Mouse (Mus musculus): Measurements from ENCODE around the gene Tubb5. TPM values are rescaled to one million over a fixed set of nuclear protein-coding genes. Genes with fewer than 3 reads are reported as not detected.
A peak's percentile ranks its signal among the peaks of the same experiment; 100 is the strongest.

Gene Tubb5
- polyA plus RNA-seq, 1 experiment from 2014 or later = 391 TPM

GRCm38 (mm10) chr17:35795099-35795498, 43.0 kb downstream of the Tubb5 start:
- H3K27ac ChIP-seq (replicated peaks) = peak overlapping the region; percentile 9; the same call in 1 of the 2 replicates
- ATAC-seq (ENCODE audit: insufficient read depth) = peak; percentile 66

GRCm38 (mm10) chr17:35792837-35793236, 45.3 kb downstream of the Tubb5 start:
- peaks cover 21% of the 10 kb centered on the region for H3K4me1 ChIP-seq (replicated peaks)
- no peaks in the 10 kb centered on the region for H3K36me3 ChIP-seq (replicated peaks)
- H3K27me3 ChIP-seq = no peaks in the 10 kb centered on the region
- H3K9me3 ChIP-seq (replicated peaks) = no peaks in the 10 kb centered on the region
- H3K4me2 ChIP-seq = no peak overlapping the region
- ATAC-seq (ENCODE audit: insufficient read depth) = no peak
- 0 out of 2 replicates have a peak overlapping the region, but pooled peaks have one; percentile 6 for H3K27ac ChIP-seq (replicated peaks)
- H3K4me3 ChIP-seq (replicated peaks) = no peak overlapping the region
- H3K9ac ChIP-seq = no peak overlapping the region
- 50% methylated on average over 2 of the region's 2 CpGs for WGBS (ENCODE audit: insufficient replicate concordance)

More at GRCm38 (mm10) chr17:35795099-35795498, 43.0 kb downstream of the Tubb5 start:
- WGBS (ENCODE audit: insufficient replicate concordance) = 20% methylated on average over 2 of the region's 2 CpGs
- Histone ChIP-seq H3K9me3 (replicated peaks) (no peaks in the 10 kb centered on the region), H3K4me3 (replicated peaks) (no peak overlapping the region), H3K4me2 (no peak overlapping the region), H3K27me3 (no peaks in the 10 kb centered on the region), H3K9ac (no peak overlapping the region), H3K4me1 (replicated peaks) (peaks cover 21% of the 10 kb centered on the region), H3K36me3 (replicated peaks) (no peaks in the 10 kb centered on the region)

- WGBS (ENCODE audit: insufficient replicate concordance) = 71% methylated on average over 4 of the region's 4 CpGs
These were observed 47.2 kb downstream of the Tubb5 start for GRCm38 (mm10) chr17:35790933-35791332.

GRCm38 (mm10) chr17:35788025-35788424, 50.1 kb downstream of the Tubb5 start:
- H3K27me3 ChIP-seq = no peaks in the 10 kb centered on the region
- H3K27ac ChIP-seq (replicated peaks) = no peak overlapping the region
- no peak overlapping the region for H3K4me3 ChIP-seq (replicated peaks)
- WGBS (ENCODE audit: insufficient replicate concordance) = 37% methylated on average over 3 of the region's 3 CpGs
- H3K4me1 ChIP-seq (replicated peaks) = peaks cover 33% of the 10 kb centered on the region
- no peaks in the 10 kb centered on the region for H3K9me3 ChIP-seq (replicated peaks)
- ATAC-seq (ENCODE audit: insufficient read depth) = no peak
- H3K9ac ChIP-seq = no peak overlapping the region
- no peaks in the 10 kb centered on the region for H3K36me3 ChIP-seq (replicated peaks)
- H3K4me2 ChIP-seq = no peak overlapping the region

More at GRCm38 (mm10) chr17:35790933-35791332, 47.2 kb downstream of the Tubb5 start:
- Histone ChIP-seq H3K4me2 (no peak overlapping the region), H3K36me3 (replicated peaks) (no peaks in the 10 kb centered on the region), H3K9ac (no peak overlapping the region), H3K27ac (replicated peaks) (no peak overlapping the region), H3K27me3 (no peaks in the 10 kb centered on the region), H3K4me1 (replicated peaks) (peaks cover 21% of the 10 kb centered on the region), H3K9me3 (replicated peaks) (no peaks in the 10 kb centered on the region), H3K4me3 (replicated peaks) (no peak overlapping the region)
- no peak for ATAC-seq (ENCODE audit: insufficient read depth)

GRCm38 (mm10) chr17:35787493-35787892, 50.6 kb downstream of the Tubb5 start:
- Histone ChIP-seq H3K27ac (replicated peaks) (no peak overlapping the region), H3K4me2 (no peak overlapping the region), H3K9ac (no peak overlapping the region), H3K9me3 (replicated peaks) (no peaks in the 10 kb centered on the region), H3K36me3 (replicated peaks) (no peaks in the 10 kb centered on the region), H3K4me3 (replicated peaks) (no peak overlapping the region), H3K4me1 (replicated peaks) (peaks cover 34% of the 10 kb centered on the region), H3K27me3 (no peaks in the 10 kb centered on the region)
- no peak for ATAC-seq (ENCODE audit: insufficient read depth)

- Histone ChIP-seq H3K27me3 (no peaks in the 10 kb centered on the region; the same call in 1 of the 2 replicates), H3K4me1 (replicated peaks) (peaks cover 38% of the 10 kb centered on the region), H3K4me2 (no peak overlapping the region), H3K9ac (no peak overlapping the region), H3K9me3 (replicated peaks) (no peaks in the 10 kb centered on the region), H3K36me3 (replicated peaks) (no peaks in the 10 kb centered on the region), H3K27ac (replicated peaks) (no peak overlapping the region), H3K4me3 (replicated peaks) (no peak overlapping the region)
- 46% methylated on average over 4 of the region's 4 CpGs for WGBS (ENCODE audit: insufficient replicate concordance)
- no peak for ATAC-seq (ENCODE audit: insufficient read depth)
These were observed 53.0 kb downstream of the Tubb5 start for GRCm38 (mm10) chr17:35785140-35785539.

- peak; percentile 69 for ATAC-seq (ENCODE audit: insufficient read depth)
- H3K9ac ChIP-seq = no peak overlapping the region
- no peak overlapping the region for H3K4me3 ChIP-seq (replicated peaks)
- H3K36me3 ChIP-seq (replicated peaks) = no peaks in the 10 kb centered on the region
- 42% methylated on average over 6 of the region's 6 CpGs for WGBS (ENCODE audit: insufficient replicate concordance)
- H3K4me1 ChIP-seq (replicated peaks) = peaks cover 43% of the 10 kb centered on the region
- no peak overlapping the region; the same call in 1 of the 2 replicates for H3K27ac ChIP-seq (replicated peaks)
- no peaks in the 10 kb centered on the region; the same call in 1 of the 2 replicates for H3K27me3 ChIP-seq
- no peaks in the 10 kb centered on the region for H3K9me3 ChIP-seq (replicated peaks)
- H3K4me2 ChIP-seq = no peak overlapping the region
These were observed 54.2 kb downstream of the Tubb5 start for GRCm38 (mm10) chr17:35783944-35784343.

Small RNAs within 50 kb of the gene (microRNA-seq; reads per million reads assigned to microRNA genes)
- 2.3 reads per million for gene Gm28033

Other genes with a start within 250 kb of the Tubb5 start
- not detected in 2 replicates for gene Sfta2, start 236.8 kb downstream of the Tubb5 start, polyA plus RNA-seq (2015; fragmentation: Nextera tagmentation; extraction: Ambion mirVana)
- not detected in 2 replicates for gene Gm9573, start 211.7 kb downstream of the Tubb5 start, polyA plus RNA-seq (2015; fragmentation: Nextera tagmentation; extraction: Ambion mirVana)
- gene Mucl3, start 194.6 kb downstream of the Tubb5 start, polyA plus RNA-seq (2015; fragmentation: Nextera tagmentation; extraction: Ambion mirVana) = 0.03 and 0.05 TPM in 2 replicates
- 6.1 and 6.5 TPM in 2 replicates for gene Vars2, start 170.7 kb downstream of the Tubb5 start, polyA plus RNA-seq (2015; fragmentation: Nextera tagmentation; extraction: Ambion mirVana)
- gene Gtf2h4, start 164.6 kb downstream of the Tubb5 start, polyA plus RNA-seq (2015; fragmentation: Nextera tagmentation; extraction: Ambion mirVana) = 21.7 and 25.5 TPM in 2 replicates
- gene Ddr1, start 133.7 kb downstream of the Tubb5 start, polyA plus RNA-seq (2015; fragmentation: Nextera tagmentation; extraction: Ambion mirVana) = 2.6 and 3.4 TPM in 2 replicates
- 22.9 and 23.7 TPM in 2 replicates for gene Ier3, start 16.6 kb downstream of the Tubb5 start, polyA plus RNA-seq (2015; fragmentation: Nextera tagmentation; extraction: Ambion mirVana)
- gene Flot1, start 15.1 kb downstream of the Tubb5 start, polyA plus RNA-seq (2015; fragmentation: Nextera tagmentation; extraction: Ambion mirVana) = 33.7 and 42.4 TPM in 2 replicates
- gene Mdc1, start 3.2 kb upstream of the Tubb5 start, polyA plus RNA-seq (2015; fragmentation: Nextera tagmentation; extraction: Ambion mirVana) = 8.5 and 9.1 TPM in 2 replicates
- gene Nrm, start 23.0 kb upstream of the Tubb5 start, polyA plus RNA-seq (2015; fragmentation: Nextera tagmentation; extraction: Ambion mirVana) = 22.0 and 22.5 TPM in 2 replicates
- 12.4 and 12.8 TPM in 2 replicates for gene Ppp1r18, start 27.3 kb upstream of the Tubb5 start, polyA plus RNA-seq (2015; fragmentation: Nextera tagmentation; extraction: Ambion mirVana)
- 31.1 and 37.0 TPM in 2 replicates for gene Dhx16, start 41.5 kb upstream of the Tubb5 start, polyA plus RNA-seq (2015; fragmentation: Nextera tagmentation; extraction: Ambion mirVana)
- gene 2310061I04Rik, start 59.1 kb upstream of the Tubb5 start, polyA plus RNA-seq (2015; fragmentation: Nextera tagmentation; extraction: Ambion mirVana) = 8.5 and 9.7 TPM in 2 replicates
- gene Atat1, start 71.8 kb upstream of the Tubb5 start, polyA plus RNA-seq (2015; fragmentation: Nextera tagmentation; extraction: Ambion mirVana) = 7.3 and 8.0 TPM in 2 replicates
- 68.7 and 71.1 TPM in 2 replicates for gene Mrps18b, start 78.1 kb upstream of the Tubb5 start, polyA plus RNA-seq (2015; fragmentation: Nextera tagmentation; extraction: Ambion mirVana)
- gene Ppp1r10, start 78.1 kb upstream of the Tubb5 start, polyA plus RNA-seq (2015; fragmentation: Nextera tagmentation; extraction: Ambion mirVana) = 20.9 and 22.3 TPM in 2 replicates
- 37.4 and 47.0 TPM in 2 replicates for gene Abcf1, start 131.5 kb upstream of the Tubb5 start, polyA plus RNA-seq (2015; fragmentation: Nextera tagmentation; extraction: Ambion mirVana)
- gene Gnl1, start 141.5 kb upstream of the Tubb5 start, polyA plus RNA-seq (2015; fragmentation: Nextera tagmentation; extraction: Ambion mirVana) = 9.3 and 10.8 TPM in 2 replicates
- gene Prr3, start 141.9 kb upstream of the Tubb5 start, polyA plus RNA-seq (2015; fragmentation: Nextera tagmentation; extraction: Ambion mirVana) = 5.5 and 6.8 TPM in 2 replicates
- gene H2-T24, start 182.3 kb upstream of the Tubb5 start, polyA plus RNA-seq (2015; fragmentation: Nextera tagmentation; extraction: Ambion mirVana) = 8.2 and 9.2 TPM in 2 replicates
- gene H2-T23, start 194.5 kb upstream of the Tubb5 start, polyA plus RNA-seq (2015; fragmentation: Nextera tagmentation; extraction: Ambion mirVana) = 52.8 and 65.8 TPM in 2 replicates
- 11.9 and 13.2 TPM in 2 replicates for gene H2-T22, start 204.4 kb upstream of the Tubb5 start, polyA plus RNA-seq (2015; fragmentation: Nextera tagmentation; extraction: Ambion mirVana)
- not detected in 2 replicates for gene Gm6034, start 204.7 kb upstream of the Tubb5 start, polyA plus RNA-seq (2015; fragmentation: Nextera tagmentation; extraction: Ambion mirVana)
- gene Gm11127, start 220.1 kb upstream of the Tubb5 start, polyA plus RNA-seq (2015; fragmentation: Nextera tagmentation; extraction: Ambion mirVana) = not detected in 2 replicates